Mouse (Mus musculus) MEL (cell line): Measurements from ENCODE around the gene Rfx4. TPM values are rescaled to one million over a fixed set of nuclear protein-coding genes. Genes with fewer than 3 reads are reported as not detected.
A peak's percentile ranks its signal among the peaks of the same experiment; 100 is the strongest.

Experiments used
- DNase-seq: peaks from one replicate; pipeline ENCODE4 v3.0.0; 2011; ENCODE audit warnings: low read depth, low spot score
- H3K27ac ChIP-seq: 2 replicates; pipeline ENCODE4 v1.5.1; 2012; ENCODE audit warnings: low read depth, mild to moderate bottlenecking, control low read depth, low read length, moderate library complexity; ENCODE audit not compliant: control insufficient read depth
- H3K27me3 ChIP-seq, 2 experiments: fragments of 150-350 bp in 1 of 2; sonication (generic) in 1 of 2; 2 replicates each; pipeline ENCODE4 v1.6.1; 2012; ENCODE audit warnings: low read length in 2 of 2, mild to moderate bottlenecking in 2 of 2, improper control_type of control experiment in 1 of 2, moderate library complexity in 1 of 2; ENCODE audit not compliant: insufficient read depth in 2 of 2, control insufficient read depth in 1 of 2
- H3K36me3 ChIP-seq, 2 experiments: 2 replicates each; pipeline ENCODE4 v1.6.1; 2012 to 2014; ENCODE audit warnings: low read length in 2 of 2, improper control_type of control experiment in 1 of 2, inconsistent platforms in 1 of 2, mild to moderate bottlenecking in 1 of 2; ENCODE audit not compliant: insufficient read depth in 2 of 2, control insufficient read depth in 1 of 2
- H3K4me1 ChIP-seq, 2 experiments: fragments of 150-350 bp in 1 of 2; sonication (generic) in 1 of 2; 2 replicates each; pipeline ENCODE4 v1.6.1; 2012; ENCODE audit warnings: low read length in 2 of 2, improper control_type of control experiment in 1 of 2, mild to moderate bottlenecking in 1 of 2; ENCODE audit not compliant: insufficient read depth in 2 of 2, control insufficient read depth in 1 of 2
- H3K4me3 ChIP-seq, 2 experiments: fragments of 150-350 bp in 1 of 2; sonication (generic) in 1 of 2; 2 replicates each; pipeline ENCODE4 v1.5.1; 2012; ENCODE audit warnings: low read depth in 2 of 2, low read length in 2 of 2, mild to moderate bottlenecking in 2 of 2, moderate library complexity in 2 of 2, control low read depth in 1 of 2, improper control_type of control experiment in 1 of 2; ENCODE audit not compliant: control insufficient read depth in 1 of 2, insufficient read depth in 1 of 2
- H3K79me2 ChIP-seq: 2 replicates; pipeline ENCODE4 v1.6.1; 2012; ENCODE audit warnings: mild to moderate bottlenecking, low read length, moderate library complexity; ENCODE audit not compliant: control insufficient read depth, poor library complexity, insufficient read depth
- H3K9ac ChIP-seq: 2 replicates; pipeline ENCODE4 v1.6.1; 2012; ENCODE audit warnings: low read depth, mild to moderate bottlenecking, control low read depth, low read length, moderate library complexity; ENCODE audit not compliant: control insufficient read depth, poor library complexity, severe bottlenecking
- H3K9me3 ChIP-seq: fragments of 150-350 bp; sonication (generic); replicated peaks from 2 replicates; pipeline ENCODE4 v1.6.1; 2012; ENCODE audit warnings: mild to moderate bottlenecking, low read length, improper control_type of control experiment, moderate library complexity; ENCODE audit not compliant: insufficient read depth
- BHLHE40 ChIP-seq: IDR thresholded peaks from 2 replicates; pipeline ENCODE4 v1.6.1; 2012; ENCODE audit warnings: low read depth, mild to moderate bottlenecking, inconsistent platforms, low read length, improper control_type of control experiment, borderline replicate concordance
- CHD1 ChIP-seq: IDR thresholded peaks from 2 replicates; pipeline ENCODE4 v1.6.1; 2012; ENCODE audit warnings: low read depth, mild to moderate bottlenecking, inconsistent platforms, low read length, improper control_type of control experiment
- CHD2 ChIP-seq: IDR thresholded peaks from 2 replicates; pipeline ENCODE4 v1.6.1; 2011; ENCODE audit warnings: low read length, improper control_type of control experiment
- CTCF ChIP-seq, 3 experiments: IDR thresholded peaks in 2 of 3; conservative IDR thresholded peaks in 1 of 3; 2 replicates each; pipeline ENCODE4 v1.5.1; 2011 to 2012; ENCODE audit warnings: low read length in 3 of 3, low read depth in 2 of 3, mild to moderate bottlenecking in 2 of 3, improper control_type of control experiment in 1 of 3, inconsistent platforms in 1 of 3, mixed read lengths in 1 of 3, moderate library complexity in 1 of 3; ENCODE audit not compliant: control insufficient read depth in 1 of 3, insufficient read depth in 1 of 3, poor library complexity in 1 of 3, severe bottlenecking in 1 of 3
- E2F4 ChIP-seq: IDR thresholded peaks from 2 replicates; pipeline ENCODE4 v1.6.1; 2011; ENCODE audit warnings: low read depth, low read length, improper control_type of control experiment, borderline replicate concordance
- ELF1 ChIP-seq: IDR thresholded peaks from 2 replicates; pipeline ENCODE4 v1.6.1; 2014; ENCODE audit warnings: low read depth, mild to moderate bottlenecking, inconsistent platforms, low read length, improper control_type of control experiment, moderate library complexity
- EP300 ChIP-seq, 2 experiments: IDR thresholded peaks; 2 replicates each; pipeline ENCODE4 v1.6.1; 2011; ENCODE audit warnings: improper control_type of control experiment in 2 of 2, low read length in 2 of 2, low read depth in 1 of 2, mild to moderate bottlenecking in 1 of 2
- ETS1 ChIP-seq: IDR thresholded peaks from 2 replicates; pipeline ENCODE4 v1.6.1; 2012; ENCODE audit warnings: low read depth, mild to moderate bottlenecking, inconsistent platforms, low read length, improper control_type of control experiment, moderate library complexity
- GATA1 ChIP-seq: IDR thresholded peaks from 2 replicates; pipeline ENCODE4 v1.6.1; 2011; ENCODE audit warnings: low read depth, low read length, improper control_type of control experiment
- HCFC1 ChIP-seq: IDR thresholded peaks from 2 replicates; pipeline ENCODE4 v1.6.1; 2012; ENCODE audit warnings: low read depth, mild to moderate bottlenecking, inconsistent platforms, low read length, improper control_type of control experiment, moderate library complexity
- KAT2A ChIP-seq: conservative IDR thresholded peaks from 2 replicates; pipeline ENCODE4 v1.6.1; 2012; ENCODE audit warnings: low read depth, low read length, improper control_type of control experiment, inconsistent platforms
- MAX ChIP-seq: IDR thresholded peaks from 2 replicates; pipeline ENCODE4 v1.6.1; 2011; ENCODE audit warnings: low read length, improper control_type of control experiment
- MAZ ChIP-seq: IDR thresholded peaks from 2 replicates; pipeline ENCODE4 v1.6.1; 2012; ENCODE audit warnings: low read depth, mild to moderate bottlenecking, inconsistent platforms, low read length, improper control_type of control experiment
- MXI1 ChIP-seq: IDR thresholded peaks from 2 replicates; pipeline ENCODE4 v1.6.1; 2011; ENCODE audit warnings: mild to moderate bottlenecking, low read depth, low read length, improper control_type of control experiment
- NELFE ChIP-seq: IDR thresholded peaks from 2 replicates; pipeline ENCODE4 v1.6.1; 2011; ENCODE audit warnings: low read depth, low read length, improper control_type of control experiment
- NRF1 ChIP-seq: IDR thresholded peaks from 2 replicates; pipeline ENCODE4 v1.6.1; 2014; ENCODE audit warnings: low read depth, mild to moderate bottlenecking, inconsistent platforms, low read length, improper control_type of control experiment, moderate library complexity; ENCODE audit not compliant: poor library complexity, insufficient read depth, severe bottlenecking
- POLR2A ChIP-seq, 2 experiments: IDR thresholded peaks; 2 replicates each; pipeline ENCODE4 v1.6.1; 2011 to 2012; ENCODE audit warnings: low read length in 2 of 2, mild to moderate bottlenecking in 2 of 2, control low read depth in 1 of 2, improper control_type of control experiment in 1 of 2, low read depth in 1 of 2, moderate library complexity in 1 of 2; ENCODE audit not compliant: control insufficient read depth in 1 of 2, insufficient read depth in 1 of 2, poor library complexity in 1 of 2
- POLR2AphosphoS2 ChIP-seq: IDR thresholded peaks from 2 replicates; pipeline ENCODE4 v1.6.1; 2011; ENCODE audit warnings: low read length, improper control_type of control experiment
- POLR2AphosphoS5 ChIP-seq: IDR thresholded peaks from 2 replicates; pipeline ENCODE4 v1.6.1; 2012; ENCODE audit warnings: low read depth, borderline replicate concordance, mild to moderate bottlenecking, inconsistent platforms, low read length, moderate library complexity, mixed read lengths
- SIN3A ChIP-seq: IDR thresholded peaks from 2 replicates; pipeline ENCODE4 v1.6.1; 2012; ENCODE audit warnings: low read length, improper control_type of control experiment, inconsistent platforms
- SMC3 ChIP-seq: IDR thresholded peaks from 2 replicates; pipeline ENCODE4 v1.6.1; 2011; ENCODE audit warnings: low read depth, low read length, improper control_type of control experiment
- USF1 ChIP-seq: IDR thresholded peaks from 2 replicates; pipeline ENCODE4 v1.6.1; 2014; ENCODE audit warnings: low read depth, mild to moderate bottlenecking, inconsistent platforms, low read length, improper control_type of control experiment, moderate library complexity
- USF2 ChIP-seq, 2 experiments: IDR thresholded peaks; 2 replicates each; pipeline ENCODE4 v1.6.1; 2011 to 2012; ENCODE audit warnings: improper control_type of control experiment in 2 of 2, low read length in 2 of 2, borderline replicate concordance in 1 of 2, inconsistent platforms in 1 of 2, low read depth in 1 of 2, mild to moderate bottlenecking in 1 of 2; ENCODE audit not compliant: insufficient read depth in 1 of 2
- ZC3H11A ChIP-seq: IDR thresholded peaks from 2 replicates; pipeline ENCODE4 v1.6.1; 2012; ENCODE audit warnings: low read depth, mild to moderate bottlenecking, inconsistent platforms, low read length, improper control_type of control experiment
- ZKSCAN1 ChIP-seq: IDR thresholded peaks from 2 replicates; pipeline ENCODE4 v1.6.1; 2012; ENCODE audit warnings: low read depth, mild to moderate bottlenecking, inconsistent platforms, low read length, improper control_type of control experiment, moderate library complexity
- ZNF384 ChIP-seq: IDR thresholded peaks from 2 replicates; pipeline ENCODE4 v1.6.1; 2012; ENCODE audit warnings: low read depth, mild to moderate bottlenecking, inconsistent platforms, low read length, improper control_type of control experiment
- polyA plus RNA-seq, 2 experiments: library from polyadenylated mRNA; stranded (reverse) in 1 of 2; unstranded in 1 of 2; fragments of >175 nt in 1 of 2; fragments of >200 nt in 1 of 2; gene quantifications; 2 replicates each; pipeline versions ENCODE4 v1.2.1 to v1.2.4; 2012; ENCODE audit warnings: low replicate concordance in 2 of 2, low read depth in 1 of 2; ENCODE audit not compliant: insufficient read length in 2 of 2, insufficient read depth in 1 of 2, missing spikeins in 1 of 2
- total RNA-seq: library from RNA; depleted of rRNA; stranded (reverse); fragments of 300-350 nt; gene quantifications from 2 replicates; pipeline ENCODE4 v1.2.3, GENCODE M21; 2012

Rfx4 gene
- total and polyA plus RNA-seq, 3 experiments = not detected

GRCm38 (mm10) chr10:84903742-84904141, 147.9 kb downstream of the Rfx4 start:
- no peak overlapping the region for H3K27ac ChIP-seq
- DNase-seq = peak; percentile 68
- H3K9me3 ChIP-seq = no peaks in the 10 kb centered on the region
- peaks cover 0 to 16% of the 10 kb centered on the region in 2 experiments for H3K4me1 ChIP-seq
- H3K4me3 ChIP-seq = peak overlapping the region; percentile 45 to 51
- H3K27me3 ChIP-seq = peaks cover 0 to 2% of the 10 kb centered on the region in 2 experiments; a peak in 2 of 4 replicates
- no peaks in the 10 kb centered on the region for H3K79me2 ChIP-seq
- peak overlapping the region; percentile 54 for H3K9ac ChIP-seq
- TF ChIP-seq ZC3H11A (no peak), POLR2A (IDR thresholded peaks at IDR 0.05; ENCODE audit: control insufficient read depth in 1 of 2, insufficient read depth in 1 of 2, low read depth in 1 of 2, low read length in 2 of 2, poor library complexity in 1 of 2) (peak in 1 of 2 experiments; percentile 46; a peak in 1 of 4 replicates), GATA1 (no peak)
- H3K36me3 ChIP-seq = peaks cover 0 to 12% of the 10 kb centered on the region in 2 experiments; a peak in 2 of 4 replicates

GRCm38 (mm10) chr10:84906895-84907294, 151.0 kb downstream of the Rfx4 start:
- peaks cover 0 to 6% of the 10 kb centered on the region in 2 experiments for H3K4me1 ChIP-seq
- TF ChIP-seq POLR2AphosphoS5 = no peak
- no peak for TF ChIP-seq ZNF384
- no peak for TF ChIP-seq SIN3A
- no peak for TF ChIP-seq SMC3
- TF ChIP-seq KAT2A = no peak
- no peak for TF ChIP-seq GATA1
- TF ChIP-seq NELFE = no peak
- no peak for TF ChIP-seq HCFC1
- no peak for TF ChIP-seq ZKSCAN1
- no peak for TF ChIP-seq USF1
- TF ChIP-seq CHD2 = no peak
- TF ChIP-seq MAZ = no peak
- TF ChIP-seq ZC3H11A = no peak
- no peak for TF ChIP-seq CHD1
- no peak for TF ChIP-seq MAX

DNA sequence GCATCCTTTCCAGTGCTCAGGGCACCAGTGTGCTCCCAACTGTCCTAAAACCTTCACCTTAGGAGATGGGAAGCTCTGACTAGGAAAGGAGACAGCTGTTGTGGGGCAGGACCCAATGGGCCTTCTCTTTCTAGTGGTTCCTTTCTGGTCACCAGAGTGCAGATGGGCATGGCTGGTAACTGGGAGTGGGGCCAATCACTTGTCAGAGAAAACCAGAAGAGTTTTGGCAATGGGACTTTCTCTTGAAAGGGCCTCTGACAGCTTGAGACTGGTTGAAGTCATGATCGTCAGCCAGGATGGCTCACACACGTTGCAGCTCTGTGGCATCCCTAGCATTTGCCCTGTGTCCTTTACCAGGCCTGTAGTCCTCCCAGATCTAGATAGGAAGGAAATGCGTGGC, 152.1 kb downstream of the Rfx4 start:
- no peak overlapping the region for H3K27ac ChIP-seq
- no peak for DNase-seq
- H3K4me3 ChIP-seq = no peak overlapping the region
- peaks cover 7 to 14% of the 10 kb centered on the region in 2 experiments for H3K27me3 ChIP-seq
- H3K4me1 ChIP-seq = peaks cover 0 to 5% of the 10 kb centered on the region in 2 experiments
- peaks cover 0 to 3% of the 10 kb centered on the region in 2 experiments; a peak in 2 of 4 replicates for H3K36me3 ChIP-seq
- H3K79me2 ChIP-seq = no peaks in the 10 kb centered on the region
- H3K9ac ChIP-seq = no peak overlapping the region
- H3K9me3 ChIP-seq = no peaks in the 10 kb centered on the region
- no peak for TF ChIP-seq ELF1
- no peak for TF ChIP-seq ETS1
- no peak for TF ChIP-seq ZNF384
- TF ChIP-seq BHLHE40 = no peak
- TF ChIP-seq KAT2A = no peak
- TF ChIP-seq USF2 (IDR thresholded peaks at IDR 0.05; ENCODE audit: borderline replicate concordance in 1 of 2, insufficient read depth in 1 of 2, low read depth in 1 of 2, low read length in 2 of 2) = no peak
- TF ChIP-seq CTCF (IDR thresholded peaks at IDR 0.05 in 2 of 3, conservative IDR thresholded peaks at IDR 0.05 in 1 of 3; ENCODE audit: control insufficient read depth in 1 of 3, insufficient read depth in 1 of 3, low read depth in 2 of 3, low read length in 3 of 3, poor library complexity in 1 of 3, severe bottlenecking in 1 of 3) = no peak
- no peak for TF ChIP-seq ZC3H11A
- no peak for TF ChIP-seq ZKSCAN1
- no peak for TF ChIP-seq E2F4
- no peak for TF ChIP-seq NRF1
- TF ChIP-seq SIN3A = no peak
- TF ChIP-seq MXI1 = no peak
- TF ChIP-seq MAX = no peak
- no peak for TF ChIP-seq GATA1
- no peak for TF ChIP-seq EP300 (IDR thresholded peaks at IDR 0.05; ENCODE audit: low read depth in 1 of 2, low read length in 2 of 2)
- TF ChIP-seq POLR2AphosphoS2 = no peak

More at GRCm38 (mm10) chr10:84906895-84907294, 151.0 kb downstream of the Rfx4 start:
- Histone ChIP-seq H3K79me2 (no peaks in the 10 kb centered on the region), H3K4me3 (no peak overlapping the region), H3K27ac (no peak overlapping the region), H3K27me3 (peaks cover 4 to 10% of the 10 kb centered on the region in 2 experiments), H3K9me3 (no peaks in the 10 kb centered on the region), H3K36me3 (peaks cover 0 to 3% of the 10 kb centered on the region in 2 experiments; a peak in 2 of 4 replicates), H3K9ac (no peak overlapping the region)
- DNase-seq = no peak
